Mouse (Mus musculus): ENCODE results near the gene 2310022A10Rik. TPM values are rescaled to one million over a fixed set of nuclear protein-coding genes. Genes with fewer than 3 reads are reported as not detected.

The 2310022A10Rik gene
- total and polyA plus RNA-seq, 3 experiments = 7.2 to 30.7 (median 7.8) TPM

- H3K9me3 ChIP-seq (replicated peaks; ENCODE audit: low read length) = no peaks in the 10 kb centered on the region
- no peaks in the 10 kb centered on the region for H3K27me3 ChIP-seq (replicated peaks)
- H3K27ac ChIP-seq (ENCODE audit: insufficient read depth, low read depth) = no peak overlapping the region
- in situ Hi-C loops (cut with MboI; ENCODE audit: low pct_ligation_motif_present, low pct_unique_long_range_greater_than_20kb, low sequenced_read_pairs) (no loop called here), dilution Hi-C loops (cut with MboI; ENCODE audit: extremely low pct_ligation_motif_present, extremely low pct_unique_long_range_greater_than_20kb, low sequenced_read_pairs) (no loop called here)
- no peak overlapping the region for H3K9ac ChIP-seq (ENCODE audit: insufficient read depth, low read depth)
- H3K36me3 ChIP-seq (replicated peaks in 1 of 2; ENCODE audit: control insufficient read depth in 1 of 2, insufficient read depth in 1 of 2, low read length in 1 of 2) = peaks cover 19 to 76% of the 10 kb centered on the region in 2 experiments
- H3K4me1 ChIP-seq (ENCODE audit: control insufficient read depth in 1 of 2, insufficient read depth in 2 of 2) = peaks cover 17 to 99% of the 10 kb centered on the region in 2 experiments
- no peak for DNase-seq (ENCODE audit: extremely low read depth)
- no peak overlapping the region for H3K4me3 ChIP-seq (replicated peaks in 1 of 3; ENCODE audit: low read depth in 2 of 3, low read length in 2 of 3, poor library complexity in 1 of 3)
- H3K79me2 ChIP-seq (replicated peaks; ENCODE audit: control insufficient read depth, extremely low read depth, insufficient read depth, poor library complexity, severe bottlenecking) = no peaks in the 10 kb centered on the region; the same call in 1 of the 2 replicates
- H3K4me2 ChIP-seq (ENCODE audit: insufficient read depth, low read depth, poor library complexity, severe bottlenecking) = no peak overlapping the region
- TF ChIP-seq NRF1 (IDR thresholded peaks at IDR 0.05; ENCODE audit: low read depth, low read length) = no peak
- no peak for TF ChIP-seq JUN (IDR thresholded peaks at IDR 0.05; ENCODE audit: insufficient read depth, low read depth, low read length)
- TF ChIP-seq HCFC1 (IDR thresholded peaks at IDR 0.05; ENCODE audit: low read depth, low read length) = no peak
- TF ChIP-seq BHLHE40 (IDR thresholded peaks at IDR 0.05; ENCODE audit: low read depth, low read length) = no peak
- TF ChIP-seq SIN3A (IDR thresholded peaks at IDR 0.05; ENCODE audit: low read length) = no peak
- no peak for TF ChIP-seq TCF12 (IDR thresholded peaks at IDR 0.05; ENCODE audit: low read depth, low read length)
- no peak for TF ChIP-seq TBP (conservative IDR thresholded peaks at IDR 0.05; ENCODE audit: low read depth, low read length)
- no peak for TF ChIP-seq PAX5 (IDR thresholded peaks at IDR 0.05; ENCODE audit: low read length)
- TF ChIP-seq IRF4 (IDR thresholded peaks at IDR 0.05; ENCODE audit: low read depth, low read length) = no peak
- no peak for TF ChIP-seq MEF2A (IDR thresholded peaks at IDR 0.05; ENCODE audit: borderline replicate concordance, low read depth, low read length)
- TF ChIP-seq MAZ (IDR thresholded peaks at IDR 0.05; ENCODE audit: low read depth, low read length) = no peak
- TF ChIP-seq E2F4 (IDR thresholded peaks at IDR 0.05; ENCODE audit: insufficient replicate concordance, low read depth, low read length) = no peak
- no peak for TF ChIP-seq SMC3 (IDR thresholded peaks at IDR 0.05; ENCODE audit: low read depth, low read length)
- TF ChIP-seq MAX (IDR thresholded peaks at IDR 0.05; ENCODE audit: low read length) = no peak
- TF ChIP-seq MAFK (IDR thresholded peaks at IDR 0.05; ENCODE audit: insufficient replicate concordance, low read length) = no peak
- no peak for TF ChIP-seq ZC3H11A (IDR thresholded peaks at IDR 0.05; ENCODE audit: low read depth, low read length)
- no peak for TF ChIP-seq USF1 (IDR thresholded peaks at IDR 0.05; ENCODE audit: low read depth, low read length)
These were observed 53.6 kb downstream of the 2310022A10Rik start for GRCm38 (mm10) chr7:27606481-27607254.

GRCm38 (mm10) chr7:27607580-27607979 is 54.5 kb downstream of the 2310022A10Rik start:
- Histone ChIP-seq H3K4me2 (ENCODE audit: insufficient read depth, low read depth, poor library complexity, severe bottlenecking) (no peak overlapping the region), H3K27ac (ENCODE audit: insufficient read depth, low read depth) (no peak overlapping the region), H3K9ac (ENCODE audit: insufficient read depth, low read depth) (no peak overlapping the region), H3K4me1 (ENCODE audit: control insufficient read depth in 1 of 2, insufficient read depth in 2 of 2) (peaks cover 17 to 99% of the 10 kb centered on the region in 2 experiments), H3K27me3 (replicated peaks) (no peaks in the 10 kb centered on the region), H3K4me3 (replicated peaks in 1 of 3; ENCODE audit: low read depth in 2 of 3, low read length in 2 of 3, poor library complexity in 1 of 3) (no peak overlapping the region), H3K79me2 (replicated peaks; ENCODE audit: control insufficient read depth, extremely low read depth, insufficient read depth, poor library complexity, severe bottlenecking) (no peaks in the 10 kb centered on the region; the same call in 1 of the 2 replicates), H3K9me3 (replicated peaks; ENCODE audit: low read length) (no peaks in the 10 kb centered on the region), H3K36me3 (replicated peaks in 1 of 2; ENCODE audit: control insufficient read depth in 1 of 2, insufficient read depth in 1 of 2, low read length in 1 of 2) (peaks cover 21 to 81% of the 10 kb centered on the region in 2 experiments)
- dilution Hi-C loops (cut with MboI; ENCODE audit: extremely low pct_ligation_motif_present, extremely low pct_unique_long_range_greater_than_20kb, low sequenced_read_pairs) = no loop called here
- in situ Hi-C loops (cut with MboI; ENCODE audit: low pct_ligation_motif_present, low pct_unique_long_range_greater_than_20kb, low sequenced_read_pairs) = no loop called here
- TF ChIP-seq JUND (conservative IDR thresholded peaks at IDR 0.05; ENCODE audit: low read depth, low read length) = no peak
- no peak for TF ChIP-seq SMC3 (IDR thresholded peaks at IDR 0.05; ENCODE audit: low read depth, low read length)
- no peak for DNase-seq (ENCODE audit: extremely low read depth)

Measured in CH12.LX (cell line).